Mouse (Mus musculus): ENCODE results near the gene Tnnt1.
"Not testable (repeated sequence)": the region's sequence is repeated elsewhere in the genome, so short reads cannot be mapped to it uniquely, and the experiment has no call there.

Gene Tnnt1

DNA sequence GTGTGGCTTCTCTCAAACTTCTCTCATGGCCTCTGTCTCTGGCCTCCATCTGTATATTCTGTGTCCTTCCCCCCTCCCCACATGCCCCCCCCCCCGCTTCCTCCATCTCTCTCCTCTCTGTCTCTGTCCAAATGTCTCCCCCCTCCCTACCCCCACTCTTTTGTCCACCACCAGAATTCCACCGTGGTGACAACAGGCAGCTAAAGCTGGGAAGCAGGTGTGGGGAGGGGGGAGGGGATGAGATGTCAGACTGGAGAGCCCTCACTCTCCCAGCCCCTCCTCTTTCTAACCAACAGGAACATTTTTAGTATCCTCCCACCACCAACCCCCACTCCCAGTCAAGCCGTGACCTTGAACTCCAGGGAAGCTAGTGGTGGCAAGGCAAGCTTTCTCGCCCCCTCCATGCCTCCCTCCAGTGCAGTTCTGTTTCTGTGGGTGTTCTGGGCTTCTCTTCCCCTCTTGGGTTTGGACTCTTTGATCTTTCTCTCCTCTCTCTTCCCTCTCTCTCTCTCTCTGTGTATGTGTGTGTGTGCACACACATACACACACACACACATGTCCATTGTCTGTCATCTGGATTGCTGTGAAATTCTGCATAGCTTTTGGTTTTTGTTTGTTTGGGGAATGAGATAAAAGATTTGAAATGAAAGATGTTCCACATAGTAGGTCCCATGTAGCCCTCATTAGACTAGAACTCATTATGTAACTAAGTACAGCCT, at the start of gene Tnnt1:
Gene Tnnt1, minus strand, starts transcription at position 51 of the 719 bp plus-strand sequence.
- no peak for DNase-seq (ENCODE audit: low read depth in 1 of 2, low spot score in 2 of 2)

DNA sequence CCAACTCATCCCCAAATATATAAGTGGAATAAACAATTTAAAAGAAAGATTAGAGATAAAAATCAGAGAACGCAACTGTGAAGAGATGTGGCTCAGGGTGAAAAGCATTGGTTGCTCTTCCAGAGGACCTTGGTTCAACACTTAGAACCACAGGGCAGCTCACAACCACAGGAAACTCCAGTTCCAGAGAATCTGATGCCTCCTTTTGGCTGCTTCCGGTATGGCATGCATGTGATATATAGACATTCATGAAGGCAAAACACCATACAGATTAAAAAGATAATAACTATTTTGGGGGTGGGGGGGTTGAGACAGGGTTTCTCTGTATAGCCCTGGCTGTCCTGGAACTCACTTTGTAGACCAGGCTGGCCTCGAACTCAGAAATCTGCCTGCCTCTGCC, 46.5 kb upstream of the Tnnt1 start:
- DNase-seq (ENCODE audit: low read depth in 1 of 2, low spot score in 2 of 2): no peak

DNA sequence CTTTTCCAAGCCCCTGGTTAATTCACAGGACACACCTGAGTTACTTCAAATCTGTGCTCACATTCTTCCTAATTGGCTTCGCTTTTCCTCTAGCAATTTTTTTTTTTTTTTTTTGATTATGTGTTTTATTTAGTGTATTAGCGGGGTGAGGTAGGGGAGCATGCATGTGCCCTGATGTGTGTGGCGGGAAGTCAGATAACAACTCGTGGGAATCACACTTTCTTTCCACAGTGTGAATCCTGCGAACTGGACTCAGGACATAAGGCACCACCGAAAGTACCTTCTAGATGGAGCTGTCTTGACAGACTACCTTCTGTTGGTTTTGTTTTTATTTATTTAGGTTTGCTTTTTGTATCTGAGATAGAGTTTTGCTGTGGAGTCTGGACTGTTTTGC, 41.0 kb upstream of the Tnnt1 start:
- no peak for DNase-seq (ENCODE audit: low read depth in 1 of 2, low spot score in 2 of 2)

DNA sequence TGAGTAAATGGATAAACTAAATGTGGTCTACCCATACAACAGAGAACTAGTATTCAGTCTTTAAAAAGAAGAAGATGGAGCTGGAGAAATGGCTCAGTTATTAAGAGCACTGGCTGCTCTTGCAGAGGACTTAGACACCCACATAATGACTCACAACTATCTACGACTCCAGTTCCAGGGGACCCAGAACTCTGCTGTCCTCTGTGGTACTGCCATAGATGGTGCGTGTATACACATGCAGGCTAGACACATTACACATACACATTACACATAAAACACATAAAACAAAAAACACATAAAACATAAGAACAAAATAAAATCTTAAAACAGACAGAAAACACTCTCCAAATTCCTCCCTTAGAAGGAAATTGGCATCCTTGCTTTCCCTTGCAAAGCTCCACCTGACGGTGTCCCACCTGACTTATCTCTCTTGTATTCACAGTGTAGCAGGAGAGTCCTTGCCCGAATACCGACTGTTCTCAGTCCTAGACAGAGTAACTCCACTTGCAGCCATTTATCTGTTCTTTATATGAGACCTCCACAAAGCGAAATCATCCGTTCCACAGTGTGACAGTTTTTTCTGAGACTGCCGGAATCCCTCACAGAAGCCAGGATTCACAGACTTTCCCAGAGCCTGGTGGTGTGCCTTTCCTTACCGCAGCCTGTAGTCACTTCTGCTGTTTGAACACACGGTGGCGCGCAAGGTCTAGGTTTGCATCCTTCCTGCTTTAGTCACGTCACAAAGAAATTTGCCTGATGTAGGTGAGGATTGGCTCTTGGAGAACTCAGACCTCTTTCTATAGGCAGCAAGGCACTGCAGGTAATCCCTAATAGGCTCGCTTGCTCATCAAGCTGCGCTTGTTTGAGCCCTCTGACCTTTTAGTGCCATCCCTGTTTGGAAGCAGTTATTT, 40.3 kb upstream of the Tnnt1 start:
- peak; percentile 13 to 58 for DNase-seq (ENCODE audit: low read depth in 1 of 2, low spot score in 2 of 2)

DNA sequence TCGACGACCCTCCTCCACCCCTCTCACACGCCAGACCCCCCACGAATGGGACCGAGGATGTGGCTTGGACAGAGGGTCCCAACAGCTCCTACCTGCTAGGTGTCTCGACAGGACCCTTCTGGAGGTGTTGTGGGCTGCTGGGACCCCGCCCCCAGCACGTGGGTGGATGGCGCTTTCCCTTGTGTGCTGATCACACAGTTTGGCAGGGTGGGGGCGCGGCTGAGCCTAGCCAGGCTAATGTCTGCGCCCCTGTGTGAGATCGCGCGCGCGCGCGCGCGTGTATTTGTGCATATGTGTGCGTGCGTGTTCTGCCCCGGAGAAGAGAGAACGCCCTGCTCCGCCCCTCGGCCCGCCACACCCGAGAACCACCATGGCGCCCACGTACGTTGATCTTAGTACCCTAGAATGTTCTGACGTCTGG, 31.0 kb upstream of the Tnnt1 start, which contains the start of gene Syt5:
Gene Syt5, minus strand, starts transcription at position 321 of the 421 bp plus-strand sequence.
- DNase-seq (ENCODE audit: low read depth in 1 of 2, low spot score in 2 of 2): no peak

DNA sequence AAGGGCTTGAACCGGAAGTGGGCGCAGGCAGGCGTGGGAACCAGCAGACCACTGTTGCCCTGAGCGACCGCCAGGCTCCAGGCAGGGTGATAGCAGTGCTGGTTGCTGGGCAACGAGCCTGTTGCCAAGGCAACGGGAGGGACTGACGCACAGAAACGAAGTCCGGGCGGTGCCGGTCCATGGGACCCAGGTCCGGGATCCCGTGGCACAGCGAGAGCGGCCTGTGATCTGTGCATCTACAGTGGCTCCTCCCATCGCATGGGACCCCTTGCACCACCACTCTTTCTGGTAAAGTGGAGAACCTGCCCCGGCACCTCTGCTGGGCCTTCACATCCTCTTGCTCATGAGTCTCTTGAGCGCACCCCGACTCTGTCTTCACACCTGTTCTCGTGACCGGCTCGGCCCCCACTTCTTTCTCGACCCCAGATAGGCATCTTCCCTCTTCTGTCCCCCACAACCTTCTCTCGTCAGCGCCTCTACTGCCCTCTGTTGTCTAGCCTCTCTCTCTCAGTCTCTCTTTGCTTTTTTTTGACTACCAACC, 30.5 kb upstream of the Tnnt1 start:
- DNase-seq (ENCODE audit: low read depth in 1 of 2, low spot score in 2 of 2): no peak

DNA sequence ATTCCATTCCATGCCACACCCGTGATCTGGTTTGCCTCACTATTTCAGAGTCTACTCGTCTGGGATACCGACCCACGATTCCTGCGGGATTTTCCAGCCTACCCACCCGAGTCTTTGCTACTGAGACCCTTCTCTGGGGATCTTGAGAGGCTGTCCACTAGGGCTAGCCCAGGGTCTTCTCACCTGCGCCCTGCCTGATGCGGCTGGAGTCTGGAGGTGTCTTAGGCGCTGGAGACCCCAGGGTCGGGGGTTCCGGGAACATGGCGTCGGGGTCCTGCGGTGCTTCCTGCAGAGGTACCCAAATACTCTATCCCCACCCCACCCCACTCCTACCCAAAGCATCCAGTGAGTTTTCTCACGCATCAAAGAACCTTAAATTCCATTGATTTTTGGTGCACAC, 29.9 kb upstream of the Tnnt1 start:
- DNase-seq (ENCODE audit: low read depth in 1 of 2, low spot score in 2 of 2): no peak

DNA sequence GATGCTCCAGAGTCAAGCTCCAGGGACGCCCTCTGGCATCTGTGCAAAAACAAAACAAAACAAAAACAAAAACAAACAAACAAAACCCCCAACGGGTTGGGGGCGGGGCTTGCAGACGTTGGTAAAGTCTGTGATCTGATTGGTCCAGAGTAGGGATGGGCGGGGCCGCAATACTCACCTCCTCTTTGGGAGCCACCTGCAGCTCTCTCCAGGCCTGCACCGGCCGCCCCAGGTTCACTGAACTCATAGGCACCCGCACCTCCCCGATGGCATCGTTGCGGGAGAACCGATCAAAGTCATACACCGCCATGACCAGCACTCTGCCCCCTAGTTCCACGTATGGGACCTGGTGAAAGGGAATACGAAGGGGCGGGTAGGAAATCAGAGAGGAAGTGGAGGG, 25.8 kb upstream of the Tnnt1 start:
- no peak for DNase-seq (ENCODE audit: low read depth in 1 of 2, low spot score in 2 of 2)

DNA sequence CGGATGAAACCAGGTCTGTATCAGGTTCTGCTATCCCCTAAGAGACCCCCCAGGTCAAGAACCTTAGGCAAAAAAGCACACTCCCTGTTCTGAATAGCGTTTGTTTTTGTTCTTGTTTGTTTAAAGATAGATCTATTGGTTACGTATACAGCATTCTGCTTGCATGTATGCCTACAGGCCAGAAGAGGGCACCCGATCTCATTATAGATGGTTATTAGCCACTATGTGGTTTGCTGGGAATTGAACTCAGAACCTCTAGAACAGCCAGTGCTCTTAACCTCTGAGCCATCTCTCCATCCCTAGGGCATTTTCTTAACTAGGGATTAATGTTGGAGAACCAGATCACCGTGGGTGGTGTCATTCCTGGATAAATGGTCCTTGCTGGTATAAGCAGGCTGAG, 25.2 kb upstream of the Tnnt1 start:
- DNase-seq (ENCODE audit: low read depth in 1 of 2, low spot score in 2 of 2): no peak

DNA sequence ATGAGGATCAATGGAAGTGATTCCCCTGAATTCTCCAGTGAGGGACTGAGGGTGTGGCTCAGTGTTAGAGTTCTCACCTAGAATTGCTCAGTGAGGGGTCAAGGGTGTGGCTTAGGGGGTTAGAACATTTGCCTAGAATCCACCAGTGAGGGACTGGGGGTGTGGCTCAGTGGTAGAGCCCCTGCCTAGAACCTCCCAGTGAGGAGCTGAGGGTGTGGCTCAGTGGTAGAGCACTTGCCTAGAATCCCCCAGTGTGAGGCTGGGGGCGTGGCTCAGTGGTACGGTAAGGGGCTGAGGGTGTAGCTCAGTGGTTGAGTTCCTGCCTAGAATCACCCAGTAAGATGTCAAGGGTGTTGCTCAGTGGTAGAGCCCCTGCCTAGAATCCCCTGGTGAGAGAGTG, 22.8 kb upstream of the Tnnt1 start:
- no peak for DNase-seq (ENCODE audit: low read depth in 1 of 2, low spot score in 2 of 2)

DNA sequence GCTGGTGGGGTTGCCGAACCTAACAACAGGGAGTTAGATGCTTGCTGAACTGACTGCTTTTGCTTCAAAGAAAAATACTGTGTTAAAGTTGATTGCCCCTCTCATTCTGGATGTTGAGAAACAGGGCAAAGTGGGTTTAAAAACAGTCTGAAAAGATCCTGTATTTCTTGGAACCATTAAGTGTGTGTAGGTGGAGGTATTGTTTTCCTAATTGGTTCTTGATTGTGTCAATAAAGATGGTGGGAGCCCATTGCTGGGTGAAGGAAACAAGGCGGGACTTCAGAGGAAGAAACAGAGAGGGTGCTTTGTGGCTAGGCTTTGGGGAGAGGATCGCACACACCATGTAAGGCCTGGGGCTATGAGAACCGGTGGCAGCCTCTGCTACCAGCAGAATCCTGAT, 21.0 kb upstream of the Tnnt1 start:
- DNase-seq (ENCODE audit: low read depth in 1 of 2, low spot score in 2 of 2): no peak

DNA sequence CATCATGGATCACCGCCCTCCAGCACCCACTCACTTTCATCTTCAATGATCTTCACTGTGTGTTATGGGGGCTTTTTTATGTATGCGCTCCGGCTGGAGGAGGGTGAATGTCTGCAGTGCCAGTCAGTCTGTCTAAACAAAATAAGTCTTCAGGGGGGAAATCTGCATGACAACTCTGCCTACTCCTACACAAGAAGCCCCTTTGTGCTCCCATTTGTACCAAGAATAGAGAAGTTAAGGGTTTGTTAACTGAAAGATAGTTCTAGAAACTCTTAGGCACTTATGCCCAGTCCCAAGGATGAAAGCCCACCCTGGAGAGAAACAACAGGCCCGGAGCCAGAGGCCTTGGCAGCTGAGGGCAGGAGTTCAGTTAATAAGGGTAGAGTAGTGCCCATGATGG, 20.2 kb upstream of the Tnnt1 start:
- no peak for DNase-seq (ENCODE audit: low read depth in 1 of 2, low spot score in 2 of 2)

DNA sequence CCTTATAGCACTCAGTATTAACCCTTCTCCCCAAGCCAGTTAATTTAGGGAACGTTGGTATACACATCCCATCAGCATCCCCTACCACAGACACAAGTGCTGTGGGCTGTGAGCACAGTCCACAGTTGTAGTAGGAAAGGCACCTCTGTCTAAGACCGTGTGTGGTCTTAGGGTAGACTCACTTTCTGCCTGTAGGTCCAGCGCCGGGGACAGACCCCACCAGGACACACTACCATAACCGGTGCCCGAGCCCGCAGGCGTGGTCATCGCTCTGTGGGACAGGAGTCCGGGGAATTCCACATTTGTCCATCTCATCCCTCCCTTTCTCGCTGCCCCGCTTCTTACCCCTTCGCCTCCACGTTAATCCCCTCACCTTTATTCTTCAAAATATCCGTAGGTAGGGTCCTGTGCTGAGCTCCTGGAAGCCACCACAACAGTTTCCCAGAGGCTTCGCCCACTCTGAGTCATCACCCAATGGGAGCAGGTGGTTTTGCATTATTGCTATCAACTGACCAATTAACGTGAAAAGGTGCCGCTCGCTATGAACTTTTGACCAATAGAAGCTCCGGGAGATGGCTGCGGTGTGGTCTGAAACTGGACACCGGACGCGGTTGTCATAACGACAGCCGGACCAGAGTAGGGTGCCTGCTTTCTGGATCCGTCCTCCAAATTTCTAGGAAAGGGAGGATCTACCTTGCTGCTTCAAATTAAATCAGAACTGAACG, 16.0 kb upstream of the Tnnt1 start, which contains the start of gene Dnaaf3:
Gene Dnaaf3, minus strand, starts transcription at position 449 of the 725 bp plus-strand sequence.
- no peak for DNase-seq (ENCODE audit: low read depth in 1 of 2, low spot score in 2 of 2)

DNA sequence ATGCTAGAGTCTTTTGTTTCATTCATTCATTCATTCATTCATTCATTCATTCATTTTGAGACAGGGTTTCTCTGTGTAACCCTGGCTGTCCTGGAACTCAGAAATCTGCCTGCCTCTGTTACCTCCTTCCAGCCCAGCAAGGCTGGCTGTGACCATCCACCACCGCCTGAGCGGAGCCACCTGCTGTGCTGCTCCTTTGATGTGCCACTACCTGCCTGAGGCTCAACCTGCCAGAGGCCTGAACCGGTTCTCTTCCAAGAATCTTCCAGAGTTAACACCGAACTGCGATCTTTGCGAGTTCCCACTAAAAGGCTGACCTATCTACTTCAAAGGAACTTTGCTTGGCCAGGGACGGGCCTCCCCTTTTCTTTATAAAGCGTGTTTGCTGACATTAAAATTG, 14.0 kb upstream of the Tnnt1 start:
- DNase-seq (ENCODE audit: low read depth in 1 of 2, low spot score in 2 of 2): not testable (repeated sequence)

DNA sequence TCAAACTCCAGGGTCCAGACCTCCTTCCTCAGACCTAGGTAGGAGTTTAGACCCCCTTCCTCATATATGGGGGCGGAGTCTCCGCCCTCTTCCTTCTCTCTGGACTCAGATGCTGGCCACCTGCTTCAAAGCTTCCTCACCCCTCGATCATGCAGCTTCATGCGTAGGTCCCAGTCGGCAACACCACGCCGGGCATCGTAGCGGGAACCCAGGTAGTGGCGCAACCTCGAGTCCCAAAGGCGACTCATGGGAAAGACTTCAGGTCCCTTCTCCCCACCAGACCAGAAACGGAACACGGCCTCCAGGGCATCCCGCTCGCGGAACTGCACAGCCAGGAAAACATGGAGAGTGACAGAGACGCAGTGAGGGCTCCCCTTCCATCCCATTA, 11.1 kb upstream of the Tnnt1 start:
- DNase-seq (ENCODE audit: low read depth in 1 of 2, low spot score in 2 of 2): no peak

DNA sequence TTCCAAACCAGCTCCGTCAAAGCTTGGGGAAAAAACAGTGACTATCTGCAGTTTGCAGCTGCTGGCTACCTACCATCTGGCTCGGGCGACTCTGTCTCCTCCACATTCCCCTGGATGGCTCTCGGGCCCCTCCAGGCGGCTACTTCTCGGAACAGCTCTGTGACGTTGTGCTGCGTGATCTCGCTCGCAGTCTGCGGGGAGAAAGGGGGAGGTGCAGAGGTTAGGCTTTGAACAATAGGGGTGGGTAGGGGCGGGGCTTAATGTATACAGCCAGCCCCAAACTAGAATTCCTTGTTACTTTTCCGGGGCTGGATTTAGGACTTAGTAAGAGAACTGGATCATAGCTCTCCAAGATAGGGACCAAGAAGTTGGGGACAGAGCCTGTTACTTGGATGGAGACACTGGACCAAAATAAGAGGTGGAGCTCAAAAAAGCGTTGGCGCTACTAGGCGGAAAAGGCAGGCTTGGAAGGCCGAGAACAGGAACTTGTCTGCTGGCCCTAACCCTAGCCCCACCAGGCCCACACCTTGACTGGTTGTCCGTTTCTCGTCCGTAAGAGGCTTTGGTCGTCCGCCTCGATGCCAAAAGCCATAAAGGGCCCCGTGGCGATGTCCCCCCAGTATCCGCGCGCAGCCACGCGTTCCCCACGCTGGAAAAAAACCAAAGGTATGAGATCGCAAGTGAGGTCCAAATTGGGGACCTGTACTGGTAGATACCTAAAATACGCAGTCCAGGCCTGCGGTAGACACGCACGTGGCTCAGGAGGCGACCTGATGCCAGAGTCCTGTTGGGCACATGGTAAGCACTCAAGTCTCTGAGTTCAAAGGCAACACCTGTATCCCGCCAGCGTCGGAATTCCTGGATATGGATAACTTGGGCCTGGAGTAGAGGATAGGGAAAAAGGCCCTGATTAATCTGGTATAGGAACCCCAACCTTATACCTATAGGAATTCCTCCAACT, 10.4 kb upstream of the Tnnt1 start:
- peak; percentile 47 to 49 for DNase-seq (ENCODE audit: low read depth in 1 of 2, low spot score in 2 of 2)

DNA sequence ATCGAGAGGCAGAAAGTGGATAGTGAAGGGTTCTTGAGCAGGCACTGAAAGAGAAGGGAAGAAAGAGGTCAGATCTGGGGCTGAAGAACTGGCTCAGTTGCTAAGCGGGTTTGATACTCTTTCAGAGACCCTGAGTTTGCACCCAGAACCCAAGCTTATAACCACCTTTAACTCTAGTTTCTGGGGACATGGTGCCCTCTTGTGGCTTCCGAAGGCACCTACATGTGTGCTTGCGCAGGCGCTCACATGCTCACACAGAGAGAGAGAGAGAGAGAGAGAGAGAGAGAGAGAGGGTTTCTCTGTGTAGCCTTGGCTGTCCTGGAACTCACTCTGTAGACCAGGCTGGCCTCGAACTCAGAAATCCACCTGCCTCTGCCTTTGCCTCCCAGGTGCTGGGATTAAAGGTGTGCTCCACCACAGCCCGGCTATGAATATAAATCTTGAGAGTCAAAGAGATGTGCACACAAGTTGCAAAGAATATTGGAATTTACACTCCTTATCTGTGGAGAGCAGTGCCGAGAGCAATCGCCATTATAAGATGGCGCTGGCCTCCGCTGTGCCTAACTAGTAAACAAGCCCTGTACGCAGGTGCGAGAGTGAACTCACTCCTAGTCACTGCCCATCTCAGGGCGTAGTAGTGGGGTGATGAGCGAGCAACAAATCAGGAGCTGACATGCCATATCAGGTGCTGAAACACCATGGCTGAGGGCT, 8.2 kb upstream of the Tnnt1 start, which contains the start of gene Tnni3:
Gene Tnni3, minus strand, starts transcription at position 18 of the 711 bp plus-strand sequence.
- not testable (repeated sequence) for DNase-seq (ENCODE audit: low read depth in 1 of 2, low spot score in 2 of 2)

DNA sequence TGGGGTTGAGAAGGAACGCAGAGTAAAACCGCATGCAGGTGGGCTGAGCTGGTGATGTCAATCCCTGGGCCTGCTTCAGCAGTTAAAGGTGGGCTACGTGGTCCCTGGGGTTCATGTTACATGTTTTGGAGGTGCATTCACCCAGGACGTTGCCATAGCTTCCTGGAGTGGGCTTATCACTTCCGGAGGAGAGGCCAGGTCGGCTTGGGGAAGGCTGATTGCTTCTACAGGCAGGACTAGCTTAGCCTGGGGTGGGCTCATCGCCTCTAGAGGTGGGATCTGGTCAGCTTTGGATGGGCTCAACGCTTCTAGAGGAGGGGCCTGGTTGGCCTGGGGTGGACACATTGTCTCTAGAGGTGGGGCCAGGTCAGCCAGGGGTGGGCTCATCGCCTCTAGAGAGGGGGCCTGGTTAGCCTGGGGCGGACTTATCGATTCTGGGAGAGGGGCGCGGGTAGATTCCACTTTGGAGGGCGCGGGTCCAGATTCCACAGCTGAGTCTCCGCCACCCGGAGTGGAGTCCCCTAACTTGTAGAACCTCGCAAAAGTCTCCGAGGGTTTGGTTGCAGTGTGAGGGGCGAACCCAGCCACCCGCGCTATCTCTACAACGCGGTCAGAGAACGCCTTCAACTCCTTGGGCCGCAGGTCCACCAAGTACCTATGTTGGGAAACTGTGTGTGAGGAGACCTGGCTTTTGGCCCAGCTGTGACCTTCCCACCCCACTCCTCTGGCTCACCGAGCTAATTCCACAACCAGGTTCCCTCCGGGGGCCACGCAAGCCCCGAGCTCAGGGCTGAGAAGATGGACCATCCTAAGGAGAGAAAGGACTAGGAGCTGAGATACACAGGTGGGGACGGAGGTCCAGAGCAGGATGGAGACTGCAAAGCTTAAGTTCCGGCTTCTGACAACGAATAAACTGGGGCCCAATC, 7.3 kb upstream of the Tnnt1 start:
- DNase-seq (ENCODE audit: low read depth in 1 of 2, low spot score in 2 of 2): no peak
